Mouse (Mus musculus) urinary bladder, adult 2 months (tissue): Measurements from ENCODE around the gene Rcor1. TPM values are rescaled to one million over a fixed set of nuclear protein-coding genes. Genes with fewer than 3 reads are reported as not detected.

Source experiments
- DNase-seq: peaks from one replicate; pipeline ENCODE4 v3.0.0; 2022; ENCODE audit warnings: low spot score
- polyA plus RNA-seq: library from polyadenylated mRNA; depleted of rRNA; stranded (reverse); fragments of >200 nt; gene quantifications from 2 replicates; pipeline ENCODE4 v1.2.3, GENCODE M21; 2012; rRNA removed

Rcor1 gene
- polyA plus RNA-seq, 1 experiment: 12.6 TPM

GRCm38 (mm10) chr12:111162312-111163061, 123.3 kb downstream of the Rcor1 start:
- no peak for DNase-seq

DNA sequence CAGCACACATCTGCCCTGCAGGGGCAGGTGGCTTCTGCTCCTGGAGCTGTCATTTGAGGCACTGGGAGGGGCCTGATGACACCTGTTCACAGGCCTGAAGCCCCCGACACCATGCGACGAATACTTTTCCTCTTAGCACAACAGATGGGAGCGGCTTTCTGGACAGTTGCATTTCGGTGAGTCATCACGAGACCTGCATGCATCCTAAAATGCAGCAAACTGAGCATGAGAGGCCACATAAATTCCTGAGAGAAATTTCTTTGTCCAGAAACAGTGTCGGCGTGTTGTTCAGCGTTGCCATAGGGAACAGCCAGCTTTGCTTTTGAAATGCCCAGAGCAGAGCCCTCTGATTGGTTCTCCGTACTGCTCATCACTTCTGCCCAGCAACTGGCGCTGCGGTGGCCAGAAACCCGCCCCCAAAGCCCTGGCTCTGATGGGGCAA, 125.2 kb downstream of the Rcor1 start:
- peak; percentile 48 for DNase-seq

GRCm38 (mm10) chr12:111165146-111165812, 126.1 kb downstream of the Rcor1 start:
- DNase-seq: no peak

Other genes with a start within 250 kb of the Rcor1 start
- gene Mok, start 198.4 kb upstream of the Rcor1 start, polyA plus RNA-seq: 1.1 and 1.2 TPM in 2 replicates
- 8.5 and 10.1 TPM in 2 replicates for gene Zfp839, start 189.1 kb upstream of the Rcor1 start, polyA plus RNA-seq
- gene Cinp, start 150.2 kb upstream of the Rcor1 start, polyA plus RNA-seq: 49.9 and 61.5 TPM in 2 replicates
- gene Tecpr2, start 150.1 kb upstream of the Rcor1 start, polyA plus RNA-seq: 5.3 and 5.4 TPM in 2 replicates
- gene Ankrd9, start 60.3 kb upstream of the Rcor1 start, polyA plus RNA-seq: 25.1 and 28.9 TPM in 2 replicates
- gene Traf3, start 127.0 kb downstream of the Rcor1 start, polyA plus RNA-seq: 18.2 and 20.4 TPM in 2 replicates
- not detected in 2 replicates for gene 4930595D18Rik, start 145.1 kb downstream of the Rcor1 start, polyA plus RNA-seq
- gene Amn, start 231.7 kb downstream of the Rcor1 start, polyA plus RNA-seq: 2.3 and 4.1 TPM in 2 replicates